7 mouse cellular contexts compared by ENCODE assay signal in the genomic region with DNA sequence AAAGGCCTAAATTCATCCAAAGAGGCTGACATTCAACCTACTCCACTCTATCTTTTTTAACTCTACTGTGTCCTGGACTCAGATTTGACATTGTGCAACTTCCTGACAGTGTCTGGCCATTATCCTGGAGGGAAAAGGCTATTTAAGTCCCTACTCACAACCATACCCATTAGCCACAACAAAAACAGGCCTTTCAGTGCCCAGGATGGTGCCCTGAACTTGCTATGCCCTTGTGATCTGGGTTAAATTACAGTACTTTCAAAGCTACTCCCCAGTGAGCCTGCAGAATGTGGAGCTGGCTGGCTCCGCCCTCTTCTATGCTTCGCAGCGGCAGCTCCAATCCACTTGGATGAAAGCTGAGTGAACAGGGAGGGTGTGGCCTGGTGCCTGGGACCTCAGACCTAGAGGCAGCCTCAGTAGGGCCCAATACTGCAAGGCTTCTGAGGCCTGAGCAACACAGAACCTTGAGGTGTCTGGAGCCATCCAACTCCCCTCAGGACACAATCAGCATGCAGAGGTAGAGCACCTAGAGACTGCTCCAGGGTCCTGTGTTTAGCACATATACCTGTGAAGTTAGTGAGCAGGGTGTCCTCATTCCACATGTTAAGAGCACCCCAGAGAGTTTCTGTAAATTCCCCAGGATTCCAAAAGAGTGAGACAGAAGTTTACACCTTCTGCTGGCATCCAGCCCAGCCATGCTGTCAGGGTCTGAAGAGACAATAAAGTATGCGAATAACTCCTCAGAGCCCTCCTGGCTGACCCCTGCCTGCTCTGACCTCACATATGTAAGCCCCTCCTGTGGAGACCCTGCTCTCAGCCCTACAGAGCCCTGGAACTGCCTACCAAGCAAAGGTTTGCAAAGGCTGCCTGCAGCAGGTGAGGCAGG. TPM values are rescaled to one million over a fixed set of nuclear protein-coding genes. Genes with fewer than 3 reads are reported as not detected.
DNase-seq lines count a peak whose midpoint lies in the region; ATAC-seq lines count a peak whose summit lies in the region.

No protein-coding gene starts in this region.

- H3K9ac ChIP-seq in forebrain, embryonic 11.5 days (ENCODE audit: low read length): no peak overlapping the region
- no peak overlapping the region for H3K9ac ChIP-seq in limb, embryonic 11.5 days (ENCODE audit: low read length)
- no peak overlapping the region for H3K9ac ChIP-seq in midbrain, embryonic 14.5 days (replicated peaks; ENCODE audit: low read length)

- intact Hi-C loops in heart, postnatal 36 days (cut with DNase I): loop anchor here (1.0 to 2.0 kb wide), 2 partner anchors 34 to 60 kb away; partner anchors contain the start of gene Afdn

- H3K36me3 ChIP-seq in forebrain, embryonic 11.5 days (ENCODE audit: control insufficient read depth, insufficient read depth, low read length): no peaks in the 10 kb centered on the region
- H3K36me3 ChIP-seq in limb, embryonic 11.5 days (ENCODE audit: control insufficient read depth, insufficient read depth, low read length): no peaks in the 10 kb centered on the region
- H3K36me3 ChIP-seq in midbrain, embryonic 14.5 days (ENCODE audit: control insufficient read depth, insufficient read depth, low read length): no peaks in the 10 kb centered on the region

- H3K4me2 ChIP-seq in forebrain, embryonic 11.5 days (ENCODE audit: low read depth, low read length, severe bottlenecking): no peak overlapping the region
- H3K4me2 ChIP-seq in limb, embryonic 11.5 days (ENCODE audit: low read depth, severe bottlenecking): no peak overlapping the region
- H3K4me2 ChIP-seq in midbrain, embryonic 14.5 days (ENCODE audit: low read length): no peak overlapping the region

- H3K27ac ChIP-seq in forebrain, embryonic 11.5 days (ENCODE audit: low read depth, low read length): peak overlapping the region; percentile 21; the same call in 1 of the 2 replicates
- peak overlapping the region; percentile 22; the same call in 1 of the 2 replicates for H3K27ac ChIP-seq in limb, embryonic 11.5 days (replicated peaks; ENCODE audit: low read depth, low read length)
- H3K27ac ChIP-seq in midbrain, embryonic 14.5 days (replicated peaks; ENCODE audit: low read depth, low read length): 0 out of 2 replicates have a peak overlapping the region, but pooled peaks have one; percentile 26

- no peaks in the 10 kb centered on the region for H3K9me3 ChIP-seq in forebrain, embryonic 11.5 days (ENCODE audit: control insufficient read depth, low read length)
- H3K9me3 ChIP-seq in limb, embryonic 11.5 days (ENCODE audit: control insufficient read depth, low read length): no peaks in the 10 kb centered on the region; the same call in 1 of the 2 replicates
- H3K9me3 ChIP-seq in midbrain, embryonic 14.5 days (ENCODE audit: control insufficient read depth, low read length): no peaks in the 10 kb centered on the region

- no peak overlapping the region for H3K4me3 ChIP-seq in forebrain, embryonic 11.5 days (ENCODE audit: low read depth, low read length)
- no peak overlapping the region for H3K4me3 ChIP-seq in limb, embryonic 11.5 days (ENCODE audit: low read depth, low read length)
- no peak overlapping the region for H3K4me3 ChIP-seq in midbrain, embryonic 14.5 days (replicated peaks; ENCODE audit: low read depth, low read length)

- no peaks in the 10 kb centered on the region for H3K27me3 ChIP-seq in forebrain, embryonic 11.5 days (ENCODE audit: control insufficient read depth, insufficient read depth, low read length)
- H3K27me3 ChIP-seq in limb, embryonic 11.5 days (ENCODE audit: control insufficient read depth, insufficient read depth, low read length): no peaks in the 10 kb centered on the region
- no peaks in the 10 kb centered on the region for H3K27me3 ChIP-seq in midbrain, embryonic 14.5 days (ENCODE audit: control insufficient read depth, insufficient read depth, low read length)

- ATAC-seq in forebrain, embryonic 11.5 days (replicated peaks; ENCODE audit: low FRiP score): peak; percentile 91
- ATAC-seq in limb, embryonic 11.5 days (ENCODE audit: insufficient number of reproducible peaks, low FRiP score, low TSS enrichment, low read depth): peak; percentile 88
- peak; percentile 47; the same call in 1 of the 2 replicates for ATAC-seq in midbrain, embryonic 14.5 days (ENCODE audit: low FRiP score, low TSS enrichment)
- no peak for ATAC-seq in activated CD4-positive, CD25-positive, alpha-beta regulatory T cell, adult 4 months
- no peak for ATAC-seq in cerebellum, adult (ENCODE audit: insufficient number of reproducible peaks, low FRiP score, low TSS enrichment)

- H3K4me1 ChIP-seq in forebrain, embryonic 11.5 days (replicated peaks; ENCODE audit: control insufficient read depth, insufficient read depth, low read length): peaks cover 7% of the 10 kb centered on the region; the same call in 1 of the 2 replicates
- H3K4me1 ChIP-seq in limb, embryonic 11.5 days (ENCODE audit: control insufficient read depth, insufficient read depth, low read length): peaks cover 6% of the 10 kb centered on the region
- H3K4me1 ChIP-seq in midbrain, embryonic 14.5 days (ENCODE audit: control insufficient read depth, insufficient read depth, low read length): 0 out of 2 replicates have a peak, but pooled peaks cover 2% of the 10 kb centered on the region

- WGBS in forebrain, embryonic 11.5 days: 27% methylated on average over 4 of the region's 4 CpGs
- WGBS in limb, embryonic 11.5 days: 9% methylated on average over 4 of the region's 4 CpGs
- 26% methylated on average over 4 of the region's 4 CpGs for WGBS in midbrain, embryonic 14.5 days

- peak; percentile 49 for DNase-seq in adrenal gland, postnatal 25 days
- peak; percentile 71 for DNase-seq in forebrain, embryonic 11.5 days (ENCODE audit: low spot score)
- DNase-seq in heart, postnatal 36 days: peak; percentile 56 to 66
- DNase-seq in limb, embryonic 11.5 days (ENCODE audit: low spot score): peak; percentile 69
- DNase-seq in midbrain, embryonic 14.5 days: no peak

RNA-seq across cellular contexts. Expression of gene Afdn, which starts 60.0 kb away (rescaled TPM):
- total RNA-seq in adrenal gland, postnatal 25 days (2021): 81.1 and 93.8 TPM in 2 replicates
- polyA plus RNA-seq in forebrain, embryonic 11.5 days (2014; fragmentation: Nextera tagmentation; extraction: Ambion mirVana): 136 and 141 TPM in 2 replicates
- total RNA-seq in heart, postnatal 36 days (2021): 100 to 1,000 TPM in 1 of 2 experiments, 10 to 100 TPM in 1; 86.4 to 102 TPM
- polyA plus RNA-seq in limb, embryonic 11.5 days (2014; fragmentation: Nextera tagmentation; extraction: Ambion mirVana): 71.8 and 73.7 TPM in 2 replicates
- 171 and 190 TPM in 2 replicates for polyA plus RNA-seq in midbrain, embryonic 14.5 days (2014; fragmentation: Nextera tagmentation; extraction: Ambion mirVana)
- 1 to 10 TPM; 2.6 to 3.2 TPM for polyA plus RNA-seq in activated CD4-positive, CD25-positive, alpha-beta regulatory T cell, adult 4 months (2017; shearing (Covaris generic))

Comparison
In these comparisons a context has a peak if more than half of its experiments do, and no peak if none do; other contexts are left out.
1. ATAC-seq: peak in forebrain, embryonic 11.5 days (single experiment), limb, embryonic 11.5 days (single experiment) and midbrain, embryonic 14.5 days (single experiment); none in activated CD4-positive, CD25-positive, alpha-beta regulatory T cell, adult 4 months (single experiment) and cerebellum, adult (single experiment).
2. RNA of gene Afdn, which starts 60.0 kb away (polyA plus RNA-seq): 171 to 190 TPM in midbrain, embryonic 14.5 days, 136 to 141 TPM in forebrain, embryonic 11.5 days and 71.8 to 73.7 TPM in limb, embryonic 11.5 days; 2.6 to 3.2 TPM in activated CD4-positive, CD25-positive, alpha-beta regulatory T cell, adult 4 months; every median in the first group is over 10 times any median in the second.
3. Peak in every context shown above with its lines, with median percentiles within 50 percentile points of each other: H3K27ac ChIP-seq.